Mouse (Mus musculus) 3T3-L1 (cell line): ENCODE results near the gene H2al2a.
"Not testable (repeated sequence)": the region's sequence is repeated elsewhere in the genome, so short reads cannot be mapped to it uniquely, and the experiment has no call there.

ENCODE experiments used
- DNase-seq: peaks from one replicate; pipeline ENCODE4 v3.0.0-alpha.2; 2015; ENCODE audit warnings: low read depth, low spot score

H2al2a gene

GRCm38 (mm10) chr2:18028140-18029021 lies 31.6 kb upstream of the H2al2a start:
- peak; percentile 89 for DNase-seq

- peak; percentile 95 for DNase-seq
These were observed 30.8 kb upstream of the H2al2a start for GRCm38 (mm10) chr2:18027448-18028139.

DNA sequence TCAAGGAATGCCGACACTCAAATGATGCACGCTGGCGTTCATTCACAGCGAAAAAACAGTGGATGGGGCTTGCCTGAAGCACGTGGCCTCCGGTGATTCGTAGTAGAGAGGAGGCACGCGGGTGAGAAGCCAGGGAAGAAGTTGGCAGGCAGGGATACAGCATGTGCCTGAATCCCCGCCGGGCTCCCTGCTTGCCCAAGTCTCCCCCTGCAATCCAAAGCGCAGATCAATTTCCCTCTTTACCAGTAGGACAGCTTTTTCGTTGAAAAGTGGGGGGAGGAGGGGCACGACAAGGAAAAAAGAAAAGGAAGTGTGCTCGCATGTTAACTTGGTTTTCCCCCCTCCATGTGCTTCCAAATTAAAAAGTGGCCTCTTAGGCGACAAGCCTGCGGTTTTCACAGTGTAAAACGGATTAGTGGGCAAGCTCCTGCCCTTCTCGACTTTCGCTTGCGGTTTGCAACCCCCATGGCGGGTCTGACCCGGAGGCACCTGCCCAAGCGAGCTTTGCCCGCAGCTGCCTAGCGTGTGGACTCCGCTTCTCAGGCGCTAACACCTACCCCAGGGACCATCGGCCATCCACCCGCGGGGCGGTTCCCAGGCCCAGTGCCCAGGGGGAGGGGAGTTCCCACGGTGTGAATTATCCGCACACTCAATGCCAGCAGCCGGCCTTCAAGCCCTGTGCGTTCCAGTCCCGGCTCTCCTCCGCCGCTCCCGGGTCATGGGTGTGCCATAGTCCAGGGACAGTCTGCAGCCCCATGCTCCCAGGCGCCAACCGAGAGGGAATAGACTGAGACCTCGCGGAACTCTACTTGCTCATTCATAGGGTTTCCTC lies 29.6 kb upstream of the H2al2a start:
- no peak for DNase-seq

DNA sequence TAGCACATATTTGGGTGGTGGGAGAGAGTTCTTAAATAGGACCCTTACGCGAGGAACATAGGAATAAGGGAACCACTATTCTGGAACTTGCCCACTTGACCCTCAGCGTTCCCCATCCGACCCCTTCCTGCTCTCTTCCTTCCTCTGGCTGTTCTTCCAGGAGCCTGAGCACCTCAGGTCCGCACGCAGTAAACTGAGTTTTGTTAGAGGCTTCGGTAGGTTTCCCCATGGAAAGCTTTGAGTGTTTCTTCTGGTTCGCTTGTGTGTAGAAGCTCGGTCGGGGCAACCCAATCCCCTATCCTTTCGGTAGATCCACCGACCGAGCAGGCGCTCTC lies 29.0 kb upstream of the H2al2a start:
- no peak for DNase-seq

DNA sequence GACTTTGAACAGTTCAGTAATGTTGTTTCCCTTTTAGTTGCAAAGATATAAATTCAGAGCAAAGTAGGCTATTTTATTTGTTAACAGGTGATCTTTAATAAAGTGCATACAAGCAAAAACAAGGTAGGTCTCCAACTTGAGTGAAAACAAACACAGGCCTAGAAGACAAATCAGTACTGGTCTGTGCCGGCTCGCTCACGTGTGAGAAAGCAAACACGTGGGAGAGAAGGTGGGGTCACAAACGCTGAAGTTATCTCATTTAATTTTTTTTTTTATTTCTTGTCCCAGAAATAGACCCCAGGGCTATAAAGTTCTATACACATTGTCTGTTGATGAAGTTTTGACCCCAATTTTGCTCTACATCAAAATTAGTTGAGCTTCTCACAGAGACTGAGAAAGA lies 28.4 kb upstream of the H2al2a start:
- no peak for DNase-seq

DNA sequence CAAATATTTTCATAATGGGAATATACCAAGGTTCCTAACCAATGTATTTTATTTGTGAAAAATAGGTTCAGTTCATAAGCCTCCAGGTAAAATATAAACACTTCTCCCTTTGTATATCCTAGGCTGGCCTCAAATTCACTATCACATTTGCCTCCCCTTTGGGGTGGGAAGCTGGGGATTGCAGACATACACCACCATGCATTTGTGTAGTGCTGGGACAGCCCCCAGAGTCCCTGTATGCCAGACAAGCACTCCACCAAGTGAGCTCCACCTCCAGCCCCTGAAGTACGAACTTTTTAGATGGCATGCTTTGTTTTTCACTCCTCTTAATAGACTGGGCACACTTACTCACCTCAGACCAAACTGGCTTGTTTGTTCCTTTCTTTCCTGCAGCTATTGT lies 26.1 kb upstream of the H2al2a start:
- DNase-seq: no peak

DNA sequence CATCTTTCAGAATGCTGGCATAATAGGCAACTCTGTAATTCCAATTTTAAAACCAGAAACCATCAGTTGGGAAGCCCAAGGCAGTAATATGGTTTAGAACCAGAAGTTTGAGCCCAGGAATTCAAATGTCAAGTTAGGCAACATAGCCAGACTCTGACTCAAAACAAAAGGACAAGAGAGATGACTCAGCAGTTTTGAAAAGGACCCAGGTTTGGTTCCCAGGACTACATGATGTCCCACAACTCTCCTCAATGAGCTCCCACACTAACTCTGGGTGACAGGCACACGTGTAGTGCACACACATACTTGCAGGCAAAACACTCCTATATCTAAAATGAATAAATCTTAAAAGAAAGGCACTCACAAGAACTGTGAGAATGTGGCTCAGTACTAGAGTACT lies 22.4 kb upstream of the H2al2a start:
- peak; percentile 39 for DNase-seq

GRCm38 (mm10) chr2:18017321-18017720 lies 20.6 kb upstream of the H2al2a start:
- peak; percentile 31 for DNase-seq

- no peak for DNase-seq
These were observed 19.9 kb upstream of the H2al2a start for GRCm38 (mm10) chr2:18016639-18017038.

- DNase-seq: no peak
These were observed 18.8 kb upstream of the H2al2a start for GRCm38 (mm10) chr2:18015581-18015980.

GRCm38 (mm10) chr2:18012866-18013265 lies 16.1 kb upstream of the H2al2a start:
- DNase-seq: no peak

- no peak for DNase-seq
These were observed 14.5 kb upstream of the H2al2a start for GRCm38 (mm10) chr2:18011226-18011625.

DNA sequence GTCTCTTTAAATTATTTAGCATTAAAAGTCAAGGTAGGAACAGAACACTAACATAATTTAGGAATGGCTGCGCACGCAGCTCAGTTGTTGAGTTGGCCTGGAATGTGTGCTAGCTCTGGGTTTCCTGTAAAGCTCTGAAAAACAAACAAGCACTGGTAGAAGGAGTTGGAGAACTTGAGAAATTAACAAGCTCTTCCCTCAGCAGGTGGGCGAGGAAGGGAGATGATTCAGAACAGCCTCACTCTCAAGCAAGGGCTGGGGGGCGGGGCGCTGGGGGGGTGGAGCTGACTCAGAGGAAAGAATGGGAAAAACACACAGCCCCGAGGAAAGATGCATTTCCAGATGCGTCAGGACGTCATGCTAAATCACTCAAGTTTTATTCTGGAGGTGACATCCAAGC lies 8.4 kb upstream of the H2al2a start:
- DNase-seq: peak; percentile 64

GRCm38 (mm10) chr2:18004286-18004685 lies 7.5 kb upstream of the H2al2a start:
- no peak for DNase-seq

DNA sequence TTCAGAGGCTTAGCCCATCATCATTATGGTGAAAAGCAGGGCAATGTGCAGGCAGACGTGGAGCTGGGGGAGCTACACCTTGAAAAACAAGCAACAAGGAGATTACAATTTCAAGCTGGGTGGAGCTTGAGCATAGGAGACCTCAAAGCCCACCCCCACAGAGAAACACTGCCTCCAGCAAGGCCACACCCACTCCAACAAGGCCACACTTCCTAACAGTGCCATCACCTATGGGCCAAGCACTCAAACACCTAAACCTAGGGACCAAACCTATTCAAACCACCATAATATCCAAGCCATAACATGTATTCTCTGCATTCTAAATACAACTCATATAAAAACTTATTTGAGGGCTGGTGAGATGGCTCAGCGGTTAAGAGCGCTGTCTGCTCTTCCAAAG lies 5.5 kb upstream of the H2al2a start:
- no peak for DNase-seq

DNA sequence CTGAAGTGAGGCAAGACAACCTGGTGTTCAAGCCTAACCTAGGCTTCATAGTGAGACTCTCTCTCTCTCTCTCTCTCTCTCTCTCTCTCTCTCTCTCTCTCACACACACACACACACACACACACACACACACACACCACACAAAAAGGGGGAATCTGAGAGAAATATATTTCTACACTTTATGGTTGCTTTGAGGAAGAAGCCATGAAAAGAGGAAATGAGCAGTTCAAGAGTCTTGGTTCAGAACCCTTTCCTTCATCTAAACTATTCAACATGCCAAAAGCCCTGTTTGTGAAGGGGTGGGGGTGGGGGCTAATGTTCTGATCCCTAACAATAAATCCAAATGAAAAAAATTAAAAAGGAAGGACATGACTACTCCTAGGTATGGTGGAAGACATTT lies 7.2 kb downstream of the H2al2a start:
- no peak for DNase-seq

DNA sequence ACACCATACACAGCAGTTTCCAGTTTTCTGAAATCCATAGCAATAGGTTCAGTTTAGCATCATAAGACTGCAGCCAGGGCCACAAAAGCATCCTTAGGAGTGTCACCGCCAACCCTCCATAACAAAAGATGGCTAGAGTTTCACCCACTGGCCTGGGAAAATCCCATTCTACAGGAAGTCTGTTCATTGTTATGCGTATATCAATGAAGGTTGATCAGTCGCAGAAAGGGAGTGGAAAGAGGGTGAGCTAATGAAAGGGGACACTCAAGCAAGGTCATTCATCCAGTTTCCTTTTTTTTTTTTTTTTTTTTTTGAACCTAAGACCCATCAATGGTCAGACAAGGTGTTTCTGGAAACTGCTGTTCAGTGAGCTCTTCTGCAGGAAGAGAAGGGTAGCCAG lies 7.6 kb downstream of the H2al2a start:
- DNase-seq: no peak

DNA sequence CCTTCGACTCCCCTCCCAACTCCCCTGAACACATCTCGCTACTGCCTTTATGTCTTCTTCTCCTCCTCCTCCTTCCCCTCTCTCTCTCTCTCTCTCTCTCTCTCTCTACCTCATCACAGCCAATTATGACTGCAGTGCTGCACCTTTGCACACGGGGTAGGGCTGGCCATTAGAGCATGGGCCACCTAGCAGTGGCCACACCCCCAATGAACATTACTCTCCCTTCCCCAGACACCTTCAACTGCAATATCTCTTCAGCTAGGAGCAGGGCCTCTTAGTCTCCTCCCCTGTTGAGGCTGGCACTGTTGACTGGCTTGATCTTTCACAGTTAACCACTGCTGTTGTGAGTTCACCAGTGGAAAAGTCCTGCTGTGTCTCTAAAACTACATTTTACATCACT lies 10.1 kb downstream of the H2al2a start:
- DNase-seq: no peak

DNA sequence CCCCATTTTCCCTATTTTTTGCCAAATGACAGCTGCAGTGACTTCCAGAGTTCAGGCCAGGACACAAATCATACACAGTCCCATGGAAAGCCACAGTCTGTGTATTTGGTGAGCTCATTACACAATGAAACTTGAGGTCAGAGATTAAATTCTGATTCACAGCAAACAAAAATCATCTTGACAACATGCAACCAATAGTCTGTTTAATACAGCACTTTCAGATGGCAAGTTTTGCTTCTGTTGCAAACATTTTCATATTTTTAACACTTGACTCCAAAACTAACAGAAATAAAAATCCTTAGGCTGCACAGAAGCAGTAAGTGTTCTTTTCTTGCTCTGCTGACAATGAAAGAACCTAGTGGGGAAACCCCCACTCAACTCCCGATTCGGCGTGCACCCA lies 12.0 kb downstream of the H2al2a start:
- no peak for DNase-seq

- DNase-seq: no peak
These were observed 14.0 kb downstream of the H2al2a start for GRCm38 (mm10) chr2:17982747-17983146.

DNA sequence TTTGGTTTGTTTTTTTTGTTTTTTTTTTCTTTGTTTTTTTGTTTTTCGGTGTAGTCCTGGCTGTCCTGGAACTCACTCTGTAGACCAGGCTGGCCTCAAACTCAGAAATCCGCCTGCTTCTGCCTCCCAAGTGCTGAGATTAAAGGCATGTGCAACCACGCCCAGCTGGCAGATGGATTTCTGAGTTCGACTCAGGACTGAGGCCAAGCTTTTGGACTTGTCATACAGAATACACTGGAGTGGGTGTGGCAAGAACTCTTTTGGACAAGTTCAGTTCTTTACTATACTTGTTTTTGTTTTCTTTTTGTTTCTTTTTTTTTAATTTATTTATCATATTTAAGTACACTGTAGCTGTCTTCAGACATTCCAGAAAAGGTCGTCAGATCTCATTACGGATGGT lies 18.1 kb downstream of the H2al2a start:
- no peak for DNase-seq

DNA sequence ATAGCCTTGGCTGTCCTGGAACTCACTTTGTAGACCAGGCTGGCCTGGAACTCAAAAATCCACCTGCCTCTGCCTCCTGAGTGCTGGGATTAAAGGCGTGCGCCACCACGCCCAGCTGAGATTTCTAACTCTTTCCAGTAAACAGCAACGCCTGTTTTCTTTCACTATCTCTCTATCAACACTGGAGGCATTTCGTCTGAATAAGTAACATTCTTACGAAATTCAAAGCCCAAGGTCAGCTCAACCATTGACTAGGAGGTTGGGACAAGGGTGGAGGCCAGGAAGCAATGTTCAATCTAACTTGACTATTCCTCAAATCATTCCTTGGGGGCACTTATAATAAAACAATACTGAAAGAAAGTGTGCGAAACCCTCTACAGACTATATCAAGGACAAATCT lies 18.5 kb downstream of the H2al2a start:
- not testable (repeated sequence) for DNase-seq
